Mouse (Mus musculus): Measurements from ENCODE around the gene Tacr1. TPM values are rescaled to one million over a fixed set of nuclear protein-coding genes. Genes with fewer than 3 reads are reported as not detected.

Tacr1 gene
- polyA plus RNA-seq, 1 experiment, result not detected

- Histone ChIP-seq H3K79me3 (ENCODE audit: low read depth) (no peaks in the 10 kb centered on the region), H3K79me2 (ENCODE audit: control insufficient read depth, insufficient read depth) (no peaks in the 10 kb centered on the region), H3K4me3 (ENCODE audit: insufficient read depth, poor library complexity, severe bottlenecking) (no peak overlapping the region), H3K27me3 (ENCODE audit: control insufficient read depth, insufficient read depth, insufficient read length) (peaks cover 9% of the 10 kb centered on the region), H3ac (ENCODE audit: control insufficient read depth, insufficient read length, low read depth) (no peak overlapping the region), H3K36me3 (ENCODE audit: control insufficient read depth, insufficient read depth) (no peaks in the 10 kb centered on the region)
- TF ChIP-seq CTCF (IDR thresholded peaks at IDR 0.05; ENCODE audit: control insufficient read depth, insufficient read depth, insufficient read length) (peak; percentile 63), CEBPB (IDR thresholded peaks at IDR 0.05; ENCODE audit: low read depth) (no peak), USF1 (IDR thresholded peaks at IDR 0.05; ENCODE audit: low read depth) (no peak), MYOG (IDR thresholded peaks at IDR 0.05; ENCODE audit: control insufficient read depth, extremely low read depth, insufficient read length) (no peak)
Measured at GRCm38 (mm10) chr6:82603665-82604064, 201.5 kb downstream of the Tacr1 start.

DNA sequence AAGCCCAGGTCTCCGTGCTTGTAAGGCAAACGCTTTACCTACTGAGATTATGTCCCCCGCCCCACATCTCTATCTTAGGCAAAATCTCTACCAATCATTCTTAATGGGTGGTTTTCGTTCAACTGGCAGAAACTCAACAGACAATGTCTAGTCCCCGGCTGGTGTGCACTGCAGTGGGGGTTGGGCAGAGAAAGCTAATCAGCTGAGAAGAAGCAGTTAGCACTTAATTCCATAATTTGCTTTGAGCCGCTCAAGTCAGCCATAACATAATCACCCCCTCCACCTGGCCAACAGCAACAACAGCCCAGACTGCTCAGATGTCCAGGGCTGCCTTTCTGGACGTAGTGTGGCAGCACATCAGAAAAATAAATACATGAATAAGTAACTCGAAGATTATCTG is 202.7 kb downstream of the Tacr1 start:
- no peak overlapping the region for H3ac ChIP-seq (ENCODE audit: control insufficient read depth, insufficient read length, low read depth)
- H3K27me3 ChIP-seq (ENCODE audit: control insufficient read depth, insufficient read depth, insufficient read length), result peaks cover 7% of the 10 kb centered on the region
- H3K36me3 ChIP-seq (ENCODE audit: control insufficient read depth, insufficient read depth), result no peaks in the 10 kb centered on the region

GRCm38 (mm10) chr6:82608756-82609155 is 206.6 kb downstream of the Tacr1 start:
- no peak overlapping the region for H3ac ChIP-seq (ENCODE audit: control insufficient read depth, insufficient read length, low read depth)
- peaks cover 7% of the 10 kb centered on the region for H3K27me3 ChIP-seq (ENCODE audit: control insufficient read depth, insufficient read depth, insufficient read length)
- TF ChIP-seq FOSL1 (IDR thresholded peaks at IDR 0.05; ENCODE audit: insufficient read depth, low read length, poor library complexity, severe bottlenecking) (no peak), MYOG (IDR thresholded peaks at IDR 0.05; ENCODE audit: control insufficient read depth, extremely low read depth, insufficient read length) (no peak), MAX (IDR thresholded peaks at IDR 0.05) (no peak), MYOD1 (IDR thresholded peaks at IDR 0.05; ENCODE audit: control insufficient read depth, insufficient read length, low read depth) (no peak), CTCF (IDR thresholded peaks at IDR 0.05; ENCODE audit: control insufficient read depth, insufficient read depth, insufficient read length) (no peak), USF1 (IDR thresholded peaks at IDR 0.05; ENCODE audit: low read depth) (no peak), CEBPB (IDR thresholded peaks at IDR 0.05; ENCODE audit: low read depth) (no peak)
- no peaks in the 10 kb centered on the region for H3K36me3 ChIP-seq (ENCODE audit: control insufficient read depth, insufficient read depth)
- H3K4me3 ChIP-seq (ENCODE audit: insufficient read depth, poor library complexity, severe bottlenecking), result no peak overlapping the region
- H3K79me3 ChIP-seq (ENCODE audit: low read depth), result no peaks in the 10 kb centered on the region
- H3K79me2 ChIP-seq (ENCODE audit: control insufficient read depth, insufficient read depth), result no peaks in the 10 kb centered on the region

More for the DNA sequence above, 202.7 kb downstream of the Tacr1 start:
- TF ChIP-seq MYOG (IDR thresholded peaks at IDR 0.05; ENCODE audit: control insufficient read depth, extremely low read depth, insufficient read length) (no peak), MYOD1 (IDR thresholded peaks at IDR 0.05; ENCODE audit: control insufficient read depth, insufficient read length, low read depth) (no peak), CTCF (IDR thresholded peaks at IDR 0.05; ENCODE audit: control insufficient read depth, insufficient read depth, insufficient read length) (no peak), USF1 (IDR thresholded peaks at IDR 0.05; ENCODE audit: low read depth) (no peak), MAX (IDR thresholded peaks at IDR 0.05) (no peak), FOSL1 (IDR thresholded peaks at IDR 0.05; ENCODE audit: insufficient read depth, low read length, poor library complexity, severe bottlenecking) (no peak), CEBPB (IDR thresholded peaks at IDR 0.05; ENCODE audit: low read depth) (no peak)
- H3K4me3 ChIP-seq (ENCODE audit: insufficient read depth, poor library complexity, severe bottlenecking), result no peak overlapping the region
- H3K79me2 ChIP-seq (ENCODE audit: control insufficient read depth, insufficient read depth), result no peaks in the 10 kb centered on the region
- H3K79me3 ChIP-seq (ENCODE audit: low read depth), result no peaks in the 10 kb centered on the region

GRCm38 (mm10) chr6:82609339-82609926 is 207.3 kb downstream of the Tacr1 start:
- TF ChIP-seq CEBPB (IDR thresholded peaks at IDR 0.05; ENCODE audit: low read depth), result no peak
- TF ChIP-seq CTCF (IDR thresholded peaks at IDR 0.05; ENCODE audit: control insufficient read depth, insufficient read depth, insufficient read length), result no peak
- TF ChIP-seq MYOG (IDR thresholded peaks at IDR 0.05; ENCODE audit: control insufficient read depth, extremely low read depth, insufficient read length), result no peak
- no peak for TF ChIP-seq FOSL1 (IDR thresholded peaks at IDR 0.05; ENCODE audit: insufficient read depth, low read length, poor library complexity, severe bottlenecking)
- no peak for TF ChIP-seq MAX (IDR thresholded peaks at IDR 0.05)
- no peak for TF ChIP-seq USF1 (IDR thresholded peaks at IDR 0.05; ENCODE audit: low read depth)
- TF ChIP-seq MYOD1 (IDR thresholded peaks at IDR 0.05; ENCODE audit: control insufficient read depth, insufficient read length, low read depth), result no peak
- no peaks in the 10 kb centered on the region for H3K79me2 ChIP-seq (ENCODE audit: control insufficient read depth, insufficient read depth)
- H3K27me3 ChIP-seq (ENCODE audit: control insufficient read depth, insufficient read depth, insufficient read length), result peaks cover 7% of the 10 kb centered on the region
- H3K79me3 ChIP-seq (ENCODE audit: low read depth), result no peaks in the 10 kb centered on the region
- H3K36me3 ChIP-seq (ENCODE audit: control insufficient read depth, insufficient read depth), result no peaks in the 10 kb centered on the region
- no peak overlapping the region for H3ac ChIP-seq (ENCODE audit: control insufficient read depth, insufficient read length, low read depth)
- H3K4me3 ChIP-seq (ENCODE audit: insufficient read depth, poor library complexity, severe bottlenecking), result no peak overlapping the region
